7 mouse cellular contexts compared by ENCODE assay signal in genomic region chr10:60753261-60753660, GRCm38 (mm10). TPM values are rescaled to one million over a fixed set of nuclear protein-coding genes. Genes with fewer than 3 reads are reported as not detected.
A peak's percentile ranks its signal among the peaks of the same experiment; 100 is the strongest.
DNase-seq lines count a peak whose midpoint lies in the region; ATAC-seq and TF ChIP-seq lines count a peak whose summit lies in the region.

No protein-coding gene starts in this region.

- ATAC-seq in heart, postnatal 0 days (ENCODE audit: insufficient read depth, low read depth), result no peak
- no peak; the same call in 1 of the 2 replicates for ATAC-seq in lung, embryonic 14.5 days (ENCODE audit: insufficient read depth)

- H3K4me1 ChIP-seq in testis, adult 2 months (ENCODE audit: control insufficient read depth, insufficient read depth, low read length), result peaks cover 7% of the 10 kb centered on the region
- H3K4me1 ChIP-seq in heart, postnatal 0 days (ENCODE audit: control insufficient read depth, insufficient read depth), result no peaks in the 10 kb centered on the region
- H3K4me1 ChIP-seq in lung, embryonic 14.5 days (ENCODE audit: insufficient read depth), result peaks cover 6% of the 10 kb centered on the region; the same call in 1 of the 2 replicates

- TF ChIP-seq CTCF in testis, adult 2 months (IDR thresholded peaks at IDR 0.05; ENCODE audit: control insufficient read depth, insufficient read depth, insufficient replicate concordance, low read depth, low read length), result no peak
- no peak for TF ChIP-seq CTCF in heart, postnatal 0 days (IDR thresholded peaks at IDR 0.05; ENCODE audit: low read depth)
- TF ChIP-seq CTCF in lung, embryonic 14.5 days (IDR thresholded peaks at IDR 0.05; ENCODE audit: low read depth), result peak; percentile 18

- no peaks in the 10 kb centered on the region for H3K27me3 ChIP-seq in testis, adult 2 months (ENCODE audit: control insufficient read depth, insufficient read depth, low read length)
- H3K27me3 ChIP-seq in heart, postnatal 0 days (ENCODE audit: control insufficient read depth, insufficient read depth, low read length), result no peaks in the 10 kb centered on the region
- H3K27me3 ChIP-seq in lung, embryonic 14.5 days (ENCODE audit: insufficient read depth, low read length), result no peaks in the 10 kb centered on the region

- WGBS in heart, postnatal 0 days, result 74% methylated on average over 9 of the region's 9 CpGs
- WGBS in lung, embryonic 14.5 days, result 58% methylated on average over 9 of the region's 9 CpGs

- 0 out of 2 replicates have a peak, but pooled peaks cover 4% of the 10 kb centered on the region for H3K9me3 ChIP-seq in heart, postnatal 0 days (replicated peaks; ENCODE audit: control insufficient read depth, low read length)
- no peaks in the 10 kb centered on the region for H3K9me3 ChIP-seq in lung, embryonic 14.5 days (ENCODE audit: low read depth, low read length)

- DNase-seq in testis, postnatal 10 days (ENCODE audit: low spot score), result no peak
- no peak for DNase-seq in heart, postnatal 0 days (ENCODE audit: low spot score)
- DNase-seq in lung, embryonic 14.5 days, result no peak
- peak; percentile 68 for DNase-seq in thymus, postnatal 4 days
- DNase-seq in right cerebral cortex, adult 2 months (ENCODE audit: low spot score in 2 of 2), result no peak
- DNase-seq in cerebellum, adult 8-10 months, result no peak

- peak overlapping the region; percentile 94 for H3K4me3 ChIP-seq in testis, adult 2 months (ENCODE audit: control insufficient read depth, low read depth, low read length)
- no peak overlapping the region; the same call in 1 of the 2 replicates for H3K4me3 ChIP-seq in heart, postnatal 0 days (ENCODE audit: low read depth, low read length)
- no peak overlapping the region for H3K4me3 ChIP-seq in lung, embryonic 14.5 days (ENCODE audit: low read depth, low read length)

- H3K27ac ChIP-seq in testis, adult 2 months (ENCODE audit: control insufficient read depth, insufficient read depth, low read depth, low read length), result no peak overlapping the region
- no peak overlapping the region for H3K27ac ChIP-seq in heart, postnatal 0 days (ENCODE audit: low read depth)
- H3K27ac ChIP-seq in lung, embryonic 14.5 days (ENCODE audit: low read depth), result no peak overlapping the region

- no peaks in the 10 kb centered on the region for H3K36me3 ChIP-seq in testis, adult 2 months (ENCODE audit: control insufficient read depth, insufficient read depth, low read length)
- peaks cover 9% of the 10 kb centered on the region; the same call in 1 of the 2 replicates for H3K36me3 ChIP-seq in heart, postnatal 0 days (replicated peaks; ENCODE audit: control insufficient read depth, insufficient read depth, low read length)
- peaks cover 5% of the 10 kb centered on the region; the same call in 1 of the 2 replicates for H3K36me3 ChIP-seq in lung, embryonic 14.5 days (ENCODE audit: insufficient read depth)

- H3K4me2 ChIP-seq in heart, postnatal 0 days (ENCODE audit: low read depth, low read length), result peak overlapping the region; percentile 78
- H3K4me2 ChIP-seq in lung, embryonic 14.5 days, result peak overlapping the region; percentile 75; the same call in 1 of the 2 replicates

- no peak for TF ChIP-seq EP300 in heart, postnatal 0 days (IDR thresholded peaks at IDR 0.05; ENCODE audit: low read depth)

- TF ChIP-seq POLR2A in testis, adult 2 months (IDR thresholded peaks at IDR 0.05; ENCODE audit: control insufficient read depth, low read depth, low read length), result no peak

- 0 out of 2 replicates have a peak overlapping the region, but pooled peaks have one; percentile 23 for H3K9ac ChIP-seq in heart, postnatal 0 days (replicated peaks; ENCODE audit: low read depth, low read length)
- H3K9ac ChIP-seq in lung, embryonic 14.5 days, result peak overlapping the region; percentile 75; the same call in 1 of the 2 replicates

RNA-seq across cellular contexts. Expression of gene Slc29a3, which starts 0.7 kb away (rescaled TPM):
- polyA plus RNA-seq in testis, adult 2 months (2012; rRNA removed), result 66.1 and 66.3 TPM in 2 replicates
- 1.6 and 2.9 TPM in 2 replicates for total RNA-seq in heart, postnatal 0 days (2014; rRNA removed; ENCODE audit: low replicate concordance)
- 3.7 and 4.4 TPM in 2 replicates for polyA plus RNA-seq in heart, postnatal 0 days (2015; fragmentation: Nextera tagmentation; extraction: Ambion mirVana)
- 7.4 and 9.0 TPM in 2 replicates for polyA plus RNA-seq in lung, embryonic 14.5 days (2014; fragmentation: Nextera tagmentation; extraction: Ambion mirVana)

RNA-seq across cellular contexts. Expression of gene Cdh23, which starts 57.0 kb away (rescaled TPM):
- polyA plus RNA-seq in testis, adult 2 months (2012; rRNA removed), result 34.4 and 37.4 TPM in 2 replicates
- 0.15 and 0.23 TPM in 2 replicates for total RNA-seq in heart, postnatal 0 days (2014; rRNA removed; ENCODE audit: low replicate concordance)
- 0.16 and 0.23 TPM in 2 replicates for polyA plus RNA-seq in heart, postnatal 0 days (2015; fragmentation: Nextera tagmentation; extraction: Ambion mirVana)
- 0.26 TPM in 2 replicates for polyA plus RNA-seq in lung, embryonic 14.5 days (2014; fragmentation: Nextera tagmentation; extraction: Ambion mirVana)

Comparison
In these comparisons a context has a peak if more than half of its experiments do, and no peak if none do; other contexts are left out.
1. RNA of gene Cdh23, which starts 57.0 kb away (polyA plus RNA-seq): 34.4 to 37.4 TPM in testis, adult 2 months; 0.26 TPM in lung, embryonic 14.5 days and 0.16 to 0.23 TPM in heart, postnatal 0 days; every median in the first group is over 10 times any median in the second.